Comparison of ENCODE assay signal across 10 mouse cellular contexts in the genomic region with DNA sequence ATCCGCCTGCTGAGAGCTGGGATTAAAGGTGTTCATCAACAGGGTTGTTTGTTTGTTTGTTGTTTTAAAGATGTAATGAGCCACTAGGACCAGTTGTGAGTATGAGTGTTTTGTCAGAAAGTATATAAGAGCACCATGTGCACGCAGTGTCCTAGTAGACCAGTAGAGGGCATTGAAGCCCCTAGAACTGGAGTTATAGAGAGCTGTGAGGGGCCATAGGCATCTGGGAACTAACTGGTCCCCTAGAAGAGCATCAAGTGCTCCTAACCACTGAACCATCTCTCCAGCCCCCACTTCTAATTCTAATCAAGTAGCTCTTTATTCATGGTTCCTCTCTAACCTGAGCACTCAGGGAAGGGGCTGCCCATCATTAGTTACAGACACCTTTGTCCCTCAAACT. TPM values are rescaled to one million over a fixed set of nuclear protein-coding genes. Genes with fewer than 3 reads are reported as not detected.
DNase-seq lines count a peak whose midpoint lies in the region; ATAC-seq and TF ChIP-seq lines count a peak whose summit lies in the region.
"Had no signal": no experiment of that assay in that cellular context is flagged by ENCODE, and none has a peak within 500 bp of the region (broad histone marks: within the 10 kb centered on the region; RNA-seq: fewer than 3 reads in every experiment).

No protein-coding gene starts in this region.

- TF ChIP-seq CTCF in forebrain, postnatal 0 days (IDR thresholded peaks at IDR 0.05; ENCODE audit: low read depth), result peak; percentile 58

- H3K27me3 ChIP-seq in forebrain, postnatal 0 days (ENCODE audit: insufficient read depth, low read length), result no peaks in the 10 kb centered on the region
- no peaks in the 10 kb centered on the region for H3K27me3 ChIP-seq in forebrain, embryonic 16.5 days (replicated peaks; ENCODE audit: control insufficient read depth, insufficient read depth, low read length)
- H3K27me3 ChIP-seq in midbrain, embryonic 14.5 days (ENCODE audit: control insufficient read depth, insufficient read depth, low read length), result no peaks in the 10 kb centered on the region
- no peaks in the 10 kb centered on the region for H3K27me3 ChIP-seq in midbrain, embryonic 15.5 days (replicated peaks)

- H3K27ac ChIP-seq in forebrain, postnatal 0 days (ENCODE audit: low read depth, low read length), result no peak overlapping the region
- no peak overlapping the region for H3K27ac ChIP-seq in forebrain, embryonic 16.5 days (ENCODE audit: low read length)
- no peak overlapping the region for H3K27ac ChIP-seq in midbrain, embryonic 14.5 days (replicated peaks; ENCODE audit: low read depth, low read length)
- H3K27ac ChIP-seq in midbrain, embryonic 15.5 days, result no peak overlapping the region

- H3K9me3 ChIP-seq in forebrain, postnatal 0 days (ENCODE audit: low read length), result no peaks in the 10 kb centered on the region
- no peaks in the 10 kb centered on the region for H3K9me3 ChIP-seq in forebrain, embryonic 16.5 days (ENCODE audit: control insufficient read depth, low read length)
- no peaks in the 10 kb centered on the region for H3K9me3 ChIP-seq in midbrain, embryonic 14.5 days (ENCODE audit: control insufficient read depth, low read length)
- no peaks in the 10 kb centered on the region for H3K9me3 ChIP-seq in midbrain, embryonic 15.5 days

- DNase-seq in forebrain, postnatal 0 days, result peak; percentile 57
- peak; percentile 72 for DNase-seq in midbrain, embryonic 14.5 days
- peak; percentile 63 for DNase-seq in embryo, embryonic 11 days
- DNase-seq in thymus, postnatal 36 days, result peak; percentile 41 to 47
- no peak for DNase-seq in urinary bladder, postnatal 25 days (ENCODE audit: low spot score)
- DNase-seq in layer of hippocampus, adult 18-20 months (ENCODE audit: low spot score in 2 of 2), result no peak
- DNase-seq: cerebellum, postnatal 10 days; kidney, postnatal 10 days had no signal

- H3K4me3 ChIP-seq in forebrain, postnatal 0 days (ENCODE audit: low read depth, low read length), result no peak overlapping the region
- no peak overlapping the region for H3K4me3 ChIP-seq in forebrain, embryonic 16.5 days (replicated peaks; ENCODE audit: low read length)
- no peak overlapping the region for H3K4me3 ChIP-seq in midbrain, embryonic 14.5 days (replicated peaks; ENCODE audit: low read depth, low read length)
- no peak overlapping the region for H3K4me3 ChIP-seq in midbrain, embryonic 15.5 days

- ATAC-seq in forebrain, postnatal 0 days, result no peak
- ATAC-seq in forebrain, embryonic 16.5 days, result no peak
- ATAC-seq in midbrain, embryonic 14.5 days (ENCODE audit: low FRiP score, low TSS enrichment), result no peak
- no peak for ATAC-seq in midbrain, embryonic 15.5 days (replicated peaks)

- no peak overlapping the region for H3K9ac ChIP-seq in forebrain, postnatal 0 days
- H3K9ac ChIP-seq in forebrain, embryonic 16.5 days (replicated peaks; ENCODE audit: low read depth, low read length), result no peak overlapping the region
- H3K9ac ChIP-seq in midbrain, embryonic 14.5 days (replicated peaks; ENCODE audit: low read length), result no peak overlapping the region
- no peak overlapping the region for H3K9ac ChIP-seq in midbrain, embryonic 15.5 days

- H3K36me3 ChIP-seq in forebrain, postnatal 0 days (ENCODE audit: insufficient read depth), result peaks cover 58% of the 10 kb centered on the region
- H3K36me3 ChIP-seq in forebrain, embryonic 16.5 days (ENCODE audit: control insufficient read depth, insufficient read depth), result peaks cover 27% of the 10 kb centered on the region
- H3K36me3 ChIP-seq in midbrain, embryonic 14.5 days (ENCODE audit: control insufficient read depth, insufficient read depth, low read length), result peaks cover 76% of the 10 kb centered on the region
- peaks cover 16% of the 10 kb centered on the region for H3K36me3 ChIP-seq in midbrain, embryonic 15.5 days (replicated peaks)

- no peak overlapping the region for H3K4me2 ChIP-seq in forebrain, postnatal 0 days (ENCODE audit: low read depth)
- no peak overlapping the region for H3K4me2 ChIP-seq in forebrain, embryonic 16.5 days (ENCODE audit: low read length)
- no peak overlapping the region for H3K4me2 ChIP-seq in midbrain, embryonic 14.5 days (ENCODE audit: low read length)
- H3K4me2 ChIP-seq in midbrain, embryonic 15.5 days, result no peak overlapping the region

- WGBS in forebrain, postnatal 0 days, result 81% methylated on average over 2 of the region's 2 CpGs
- 77% methylated on average over 2 of the region's 2 CpGs for WGBS in forebrain, embryonic 16.5 days
- WGBS in midbrain, embryonic 14.5 days, result 78% methylated on average over 2 of the region's 2 CpGs
- 83% methylated on average over 2 of the region's 2 CpGs for WGBS in midbrain, embryonic 15.5 days

- H3K4me1 ChIP-seq in forebrain, postnatal 0 days (ENCODE audit: insufficient read depth), result no peaks in the 10 kb centered on the region
- H3K4me1 ChIP-seq in forebrain, embryonic 16.5 days (replicated peaks; ENCODE audit: control insufficient read depth, insufficient read depth, low read length), result peaks cover 4% of the 10 kb centered on the region
- H3K4me1 ChIP-seq in midbrain, embryonic 14.5 days (ENCODE audit: control insufficient read depth, insufficient read depth, low read length), result no peaks in the 10 kb centered on the region
- H3K4me1 ChIP-seq in midbrain, embryonic 15.5 days, result no peaks in the 10 kb centered on the region

RNA-seq across cellular contexts. Expression of a gene that starts 13.9 kb away (rescaled TPM):
- 42.5 and 49.8 TPM in 2 replicates for total RNA-seq in forebrain, postnatal 0 days (2014; rRNA removed)
- 56.1 and 64.2 TPM in 2 replicates for polyA plus RNA-seq in forebrain, postnatal 0 days (2015; fragmentation: Nextera tagmentation; extraction: Ambion mirVana)
- 76.8 and 80.8 TPM in 2 replicates for polyA plus RNA-seq in forebrain, embryonic 16.5 days (2015; fragmentation: Nextera tagmentation; extraction: Ambion mirVana)
- 56.2 and 61.0 TPM in 2 replicates for polyA plus RNA-seq in midbrain, embryonic 14.5 days (2014; fragmentation: Nextera tagmentation; extraction: Ambion mirVana)
- 58.3 and 59.9 TPM in 2 replicates for polyA plus RNA-seq in midbrain, embryonic 15.5 days (2015; fragmentation: Nextera tagmentation; extraction: Ambion mirVana)
- total RNA-seq in layer of hippocampus, adult 18-20 months (2021), result 10 to 100 TPM; 27.2 to 28.9 TPM

RNA-seq across cellular contexts. Expression of a gene that starts 14.0 kb away (rescaled TPM):
- 58.8 and 68.1 TPM in 2 replicates for total RNA-seq in forebrain, postnatal 0 days (2014; rRNA removed)
- polyA plus RNA-seq in forebrain, postnatal 0 days (2015; fragmentation: Nextera tagmentation; extraction: Ambion mirVana), result 112 and 114 TPM in 2 replicates
- polyA plus RNA-seq in forebrain, embryonic 16.5 days (2015; fragmentation: Nextera tagmentation; extraction: Ambion mirVana), result 108 and 141 TPM in 2 replicates
- polyA plus RNA-seq in midbrain, embryonic 14.5 days (2014; fragmentation: Nextera tagmentation; extraction: Ambion mirVana), result 133 and 146 TPM in 2 replicates
- polyA plus RNA-seq in midbrain, embryonic 15.5 days (2015; fragmentation: Nextera tagmentation; extraction: Ambion mirVana), result 134 and 139 TPM in 2 replicates
- 10 to 100 TPM; 59.3 to 60.2 TPM for total RNA-seq in layer of hippocampus, adult 18-20 months (2021)

Comparison
In these comparisons a context has a peak if more than half of its experiments do, and no peak if none do; other contexts are left out.
1. DNase-seq: peak in forebrain, postnatal 0 days (single experiment), midbrain, embryonic 14.5 days (single experiment), embryo, embryonic 11 days (single experiment) and thymus, postnatal 36 days (2 of 2); none in urinary bladder, postnatal 25 days (single experiment) and layer of hippocampus, adult 18-20 months (0 of 2).